In genomic region chr6:95491043-95491442, GRCm38 (mm10) we compare ENCODE assay signal across 15 mouse cellular contexts.
"Had no signal": no experiment of that assay in that cellular context is flagged by ENCODE, and none has a peak within 500 bp of the region (broad histone marks: within the 10 kb centered on the region; RNA-seq: fewer than 3 reads in every experiment).

No protein-coding gene starts in this region.

- H3K27ac ChIP-seq: limb, embryonic 13.5 days; liver, embryonic 13.5 days; stomach, embryonic 15.5 days had no signal

- H3K9ac ChIP-seq: limb, embryonic 13.5 days; liver, embryonic 13.5 days; stomach, embryonic 15.5 days had no signal

- H3K4me1 ChIP-seq: liver, embryonic 13.5 days; stomach, embryonic 15.5 days had no signal

- H3K4me3 ChIP-seq: limb, embryonic 13.5 days; liver, embryonic 13.5 days; stomach, embryonic 15.5 days had no signal

- H3K27me3 ChIP-seq: limb, embryonic 13.5 days; liver, embryonic 13.5 days; stomach, embryonic 15.5 days had no signal

- H3K4me2 ChIP-seq: limb, embryonic 13.5 days; liver, embryonic 13.5 days; midbrain, embryonic 11.5 days; stomach, embryonic 15.5 days had no signal

- DNase-seq: kidney, adult 9 months; kidney, postnatal 14 days; kidney, postnatal 4 days; left cerebral cortex, postnatal 4 days; liver, embryonic 13.5 days; lung, adult 2 months; lung, postnatal 14 days; lung, postnatal 4 days; midbrain, embryonic 14.5 days; right cerebral cortex, postnatal 14 days; right cerebral cortex, postnatal 4 days; thymus, postnatal 25 days had no signal

- H3K36me3 ChIP-seq: limb, embryonic 13.5 days; stomach, embryonic 15.5 days had no signal

- H3K9me3 ChIP-seq: limb, embryonic 13.5 days; liver, embryonic 13.5 days; stomach, embryonic 15.5 days had no signal
